Mouse (Mus musculus): ENCODE measurements around the gene Ofcc1. TPM values are rescaled to one million over a fixed set of nuclear protein-coding genes. Genes with fewer than 3 reads are reported as not detected.

Gene Ofcc1
- polyA plus RNA-seq, 2 experiments = not detected

- no peak overlapping the region for H3K27ac ChIP-seq
- H3K9me3 ChIP-seq (ENCODE audit: control insufficient read depth, low read length) = no peaks in the 10 kb centered on the region
- no peaks in the 10 kb centered on the region for H3K36me3 ChIP-seq (replicated peaks; ENCODE audit: control insufficient read depth, insufficient read depth, low read depth)
- ATAC-seq (ENCODE audit: insufficient read depth) (no peak), DNase-seq (ENCODE audit: low read depth in 3 of 3, low spot score in 3 of 3) (no peak)
- H3K9ac ChIP-seq (replicated peaks) = no peak overlapping the region
- no peak overlapping the region for H3K4me2 ChIP-seq (ENCODE audit: low read depth)
- no peak overlapping the region for H3K4me3 ChIP-seq (ENCODE audit: insufficient read depth in 1 of 2, low read depth in 2 of 2, low read length in 2 of 2)
- H3K27me3 ChIP-seq (ENCODE audit: control insufficient read depth, insufficient read depth, low read length) = no peaks in the 10 kb centered on the region
- 19% methylated on average over 3 of the region's 3 CpGs for WGBS (ENCODE audit: insufficient replicate concordance)
- no peak for TF ChIP-seq EP300 (IDR thresholded peaks at IDR 0.05; ENCODE audit: low read depth)
- H3K4me1 ChIP-seq (replicated peaks; ENCODE audit: control insufficient read depth in 2 of 2, insufficient read depth in 2 of 2, low read length in 1 of 2) = no peaks in the 10 kb centered on the region
These were observed 225.2 kb downstream of the Ofcc1 start for GRCm38 (mm10) chr13:40136096-40136495.

GRCm38 (mm10) chr13:40135670-40136069, 225.6 kb downstream of the Ofcc1 start:
- 56% methylated on average over 12 of the region's 12 CpGs for WGBS (ENCODE audit: insufficient replicate concordance)
- no peaks in the 10 kb centered on the region for H3K9me3 ChIP-seq (ENCODE audit: control insufficient read depth, low read length)
- H3K4me2 ChIP-seq (ENCODE audit: low read depth) = no peak overlapping the region
- no peaks in the 10 kb centered on the region for H3K4me1 ChIP-seq (replicated peaks; ENCODE audit: control insufficient read depth in 2 of 2, insufficient read depth in 2 of 2, low read length in 1 of 2)
- TF ChIP-seq CTCF (IDR thresholded peaks at IDR 0.05; ENCODE audit: low read depth) (no peak), EP300 (IDR thresholded peaks at IDR 0.05; ENCODE audit: low read depth) (no peak)
- no peak overlapping the region for H3K4me3 ChIP-seq (ENCODE audit: insufficient read depth in 1 of 2, low read depth in 2 of 2, low read length in 2 of 2)
- no peak overlapping the region for H3K27ac ChIP-seq
- DNase-seq (ENCODE audit: low read depth in 3 of 3, low spot score in 3 of 3) = no peak
- H3K36me3 ChIP-seq (replicated peaks; ENCODE audit: control insufficient read depth, insufficient read depth, low read depth) = no peaks in the 10 kb centered on the region
- H3K9ac ChIP-seq (replicated peaks) = no peak overlapping the region
- no peak for ATAC-seq (ENCODE audit: insufficient read depth)
- no peaks in the 10 kb centered on the region for H3K27me3 ChIP-seq (ENCODE audit: control insufficient read depth, insufficient read depth, low read length)

- Histone ChIP-seq H3K36me3 (replicated peaks; ENCODE audit: control insufficient read depth, insufficient read depth, low read depth) (no peaks in the 10 kb centered on the region), H3K9me3 (ENCODE audit: control insufficient read depth, low read length) (no peaks in the 10 kb centered on the region), H3K9ac (replicated peaks) (no peak overlapping the region), H3K4me2 (ENCODE audit: low read depth) (no peak overlapping the region), H3K4me3 (ENCODE audit: insufficient read depth in 1 of 2, low read depth in 2 of 2, low read length in 2 of 2) (no peak overlapping the region), H3K4me1 (replicated peaks; ENCODE audit: control insufficient read depth in 2 of 2, insufficient read depth in 2 of 2, low read length in 1 of 2) (no peaks in the 10 kb centered on the region), H3K27me3 (ENCODE audit: control insufficient read depth, insufficient read depth, low read length) (no peaks in the 10 kb centered on the region), H3K27ac (no peak overlapping the region)
- no peak for TF ChIP-seq EP300 (IDR thresholded peaks at IDR 0.05; ENCODE audit: low read depth)
- TF ChIP-seq CTCF (IDR thresholded peaks at IDR 0.05; ENCODE audit: low read depth) = no peak
- DNase-seq (ENCODE audit: low read depth in 3 of 3, low spot score in 3 of 3) (no peak), ATAC-seq (ENCODE audit: insufficient read depth) (no peak)
- WGBS (ENCODE audit: insufficient replicate concordance) = 36% methylated on average over 2 of the region's 2 CpGs
These were observed 237.4 kb downstream of the Ofcc1 start for GRCm38 (mm10) chr13:40123868-40124267.

- H3K4me1 ChIP-seq (replicated peaks; ENCODE audit: control insufficient read depth in 2 of 2, insufficient read depth in 2 of 2, low read length in 1 of 2) = no peaks in the 10 kb centered on the region
- ATAC-seq (ENCODE audit: insufficient read depth) (no peak), DNase-seq (ENCODE audit: low read depth in 3 of 3, low spot score in 3 of 3) (no peak)
- no peaks in the 10 kb centered on the region for H3K36me3 ChIP-seq (replicated peaks; ENCODE audit: control insufficient read depth, insufficient read depth, low read depth)
- TF ChIP-seq EP300 (IDR thresholded peaks at IDR 0.05; ENCODE audit: low read depth) (no peak), CTCF (IDR thresholded peaks at IDR 0.05; ENCODE audit: low read depth) (no peak)
- H3K27ac ChIP-seq = no peak overlapping the region
- no peak overlapping the region for H3K4me2 ChIP-seq (ENCODE audit: low read depth)
- 22% methylated on average over 2 of the region's 2 CpGs for WGBS (ENCODE audit: insufficient replicate concordance)
- H3K4me3 ChIP-seq (ENCODE audit: insufficient read depth in 1 of 2, low read depth in 2 of 2, low read length in 2 of 2) = no peak overlapping the region
- no peaks in the 10 kb centered on the region for H3K27me3 ChIP-seq (ENCODE audit: control insufficient read depth, insufficient read depth, low read length)
- H3K9ac ChIP-seq (replicated peaks) = no peak overlapping the region
- no peaks in the 10 kb centered on the region for H3K9me3 ChIP-seq (ENCODE audit: control insufficient read depth, low read length)
These were observed 248.9 kb downstream of the Ofcc1 start for GRCm38 (mm10) chr13:40112336-40112735.

- Histone ChIP-seq H3K9me3 (ENCODE audit: control insufficient read depth, low read length) (no peaks in the 10 kb centered on the region), H3K4me3 (ENCODE audit: insufficient read depth in 1 of 2, low read depth in 2 of 2, low read length in 2 of 2) (no peak overlapping the region), H3K27ac (no peak overlapping the region), H3K9ac (replicated peaks) (no peak overlapping the region), H3K4me1 (replicated peaks; ENCODE audit: control insufficient read depth in 2 of 2, insufficient read depth in 2 of 2, low read length in 1 of 2) (no peaks in the 10 kb centered on the region), H3K36me3 (replicated peaks; ENCODE audit: control insufficient read depth, insufficient read depth, low read depth) (no peaks in the 10 kb centered on the region), H3K27me3 (ENCODE audit: control insufficient read depth, insufficient read depth, low read length) (no peaks in the 10 kb centered on the region), H3K4me2 (ENCODE audit: low read depth) (no peak overlapping the region)
- DNase-seq (ENCODE audit: low read depth in 3 of 3, low spot score in 3 of 3) = no peak
- ATAC-seq (ENCODE audit: insufficient read depth) = no peak
- no peak for TF ChIP-seq EP300 (IDR thresholded peaks at IDR 0.05; ENCODE audit: low read depth)
- 62% methylated on average over 4 of the region's 4 CpGs for WGBS (ENCODE audit: insufficient replicate concordance)
These were observed 285.0 kb downstream of the Ofcc1 start for GRCm38 (mm10) chr13:40076236-40076635.
